Mouse (Mus musculus): ENCODE measurements at regions not wholly inside any gene's neighbourhood (a gene's known extent, or its start where the extent isn't known, plus 50 kb on each side); places are given as distances from the start of the nearest gene placed in this dataset.
A peak's percentile ranks its signal among the peaks of the same experiment; 100 is the strongest.

DNA sequence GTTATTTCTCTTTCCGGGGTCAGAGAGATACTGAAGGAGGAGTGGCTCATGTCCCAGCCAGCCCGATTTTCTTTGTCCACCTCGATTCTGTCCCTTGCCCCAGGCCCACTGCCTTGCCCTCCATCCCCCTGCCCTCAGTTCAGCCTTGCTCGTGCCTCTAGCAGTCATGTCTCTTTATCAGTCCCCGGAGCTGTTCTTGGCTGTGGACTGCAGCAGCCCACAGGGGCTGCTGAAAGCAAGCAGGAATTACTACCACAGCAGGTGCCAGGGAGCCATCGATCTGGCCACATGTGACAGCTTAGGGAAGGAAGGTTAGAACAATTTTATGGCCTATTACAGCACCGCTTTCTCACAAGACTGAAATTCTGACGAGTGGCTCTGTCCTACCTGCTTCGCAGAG is 396.3 kb upstream of the Igfbp7 start:
- no peaks in the 10 kb centered on the region for H3K27me3 ChIP-seq (ENCODE audit: control insufficient read depth, insufficient read depth, low read depth, low read length)
- H3K36me3 ChIP-seq (ENCODE audit: control insufficient read depth, insufficient read depth, low read length): no peaks in the 10 kb centered on the region
- 64% methylated on average over 9 of the region's 9 CpGs for WGBS
- H3K4me2 ChIP-seq (ENCODE audit: low read depth, low read length): peak overlapping the region; percentile 44
- ATAC-seq (ENCODE audit: low read depth): no peak
- H3K9ac ChIP-seq (ENCODE audit: low read length): no peak overlapping the region
- H3K4me1 ChIP-seq (replicated peaks; ENCODE audit: control insufficient read depth, insufficient read depth, low read length): no peaks in the 10 kb centered on the region
- H3K4me3 ChIP-seq (ENCODE audit: low read length): peak overlapping the region; percentile 37
- H3K9me3 ChIP-seq (ENCODE audit: control insufficient read depth, low read length): no peaks in the 10 kb centered on the region
- no peak overlapping the region for H3K27ac ChIP-seq (ENCODE audit: low read length)

DNA sequence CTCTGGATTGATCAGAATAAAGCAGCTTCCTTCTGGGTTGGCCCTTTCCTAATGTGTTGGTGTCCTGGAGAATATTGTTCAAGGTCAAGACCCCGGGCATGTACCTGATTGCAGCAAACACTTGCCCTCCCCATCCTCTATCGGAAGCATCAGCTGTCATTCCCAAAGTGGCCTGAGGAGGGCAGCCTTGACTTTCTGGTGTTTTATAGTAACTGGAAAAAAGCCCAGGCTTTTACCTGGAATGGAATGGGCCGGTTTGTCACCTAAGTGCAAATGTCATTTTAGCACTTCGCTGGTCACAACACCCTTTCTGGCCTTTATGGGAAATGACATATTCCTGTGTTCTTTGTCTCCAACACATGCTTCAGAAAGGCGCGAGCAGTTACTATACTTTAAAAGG is 395.7 kb upstream of the Igfbp7 start:
- H3K4me2 ChIP-seq (ENCODE audit: low read depth, low read length): peak overlapping the region; percentile 44
- no peaks in the 10 kb centered on the region for H3K36me3 ChIP-seq (ENCODE audit: control insufficient read depth, insufficient read depth, low read length)
- H3K27me3 ChIP-seq (ENCODE audit: control insufficient read depth, insufficient read depth, low read depth, low read length): no peaks in the 10 kb centered on the region
- no peaks in the 10 kb centered on the region for H3K4me1 ChIP-seq (replicated peaks; ENCODE audit: control insufficient read depth, insufficient read depth, low read length)
- H3K4me3 ChIP-seq (ENCODE audit: low read length): peak overlapping the region; percentile 37
- WGBS: 38% methylated on average over 6 of the region's 6 CpGs
- H3K9ac ChIP-seq (ENCODE audit: low read length): no peak overlapping the region
- no peaks in the 10 kb centered on the region for H3K9me3 ChIP-seq (ENCODE audit: control insufficient read depth, low read length)
- no peak for ATAC-seq (ENCODE audit: low read depth)
- H3K27ac ChIP-seq (ENCODE audit: low read length): no peak overlapping the region

- H3K9me3 ChIP-seq (ENCODE audit: control insufficient read depth, low read length): peaks cover 2% of the 10 kb centered on the region; the same call in 1 of the 2 replicates
- H3K27me3 ChIP-seq (ENCODE audit: control insufficient read depth, insufficient read depth, low read depth, low read length): no peaks in the 10 kb centered on the region
- ATAC-seq (ENCODE audit: low read depth): no peak
- H3K4me2 ChIP-seq (ENCODE audit: low read depth, low read length): no peak overlapping the region
- no peak overlapping the region for H3K4me3 ChIP-seq (ENCODE audit: low read length)
- no peak overlapping the region for H3K27ac ChIP-seq (ENCODE audit: low read length)
- no peaks in the 10 kb centered on the region for H3K4me1 ChIP-seq (replicated peaks; ENCODE audit: control insufficient read depth, insufficient read depth, low read length)
- WGBS: 71% methylated on average over 3 of the region's 3 CpGs
- no peaks in the 10 kb centered on the region for H3K36me3 ChIP-seq (ENCODE audit: control insufficient read depth, insufficient read depth, low read length)
- H3K9ac ChIP-seq (ENCODE audit: low read length): no peak overlapping the region
These were observed 389.1 kb upstream of the Igfbp7 start for GRCm38 (mm10) chr5:77796960-77797359.

DNA sequence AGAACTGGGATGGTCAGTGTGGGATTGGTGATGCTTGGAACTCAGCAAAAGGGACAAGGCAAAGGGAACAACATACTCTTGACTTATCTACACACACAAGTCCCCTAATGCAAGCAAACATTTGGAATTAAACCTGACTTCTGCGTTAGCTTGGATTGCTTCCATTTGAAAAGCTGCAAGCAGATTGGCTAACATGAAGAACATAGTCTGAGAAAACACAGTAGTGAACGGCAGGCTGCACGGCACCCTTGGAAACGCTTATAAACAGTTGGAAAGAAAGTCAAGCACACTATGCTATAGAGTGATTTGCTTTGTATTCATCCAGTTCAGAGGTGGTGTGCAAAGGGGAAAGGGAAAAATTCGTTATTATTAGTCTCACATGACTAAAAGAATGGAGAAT is 387.9 kb upstream of the Igfbp7 start:
- Histone ChIP-seq H3K4me3 (ENCODE audit: low read length) (no peak overlapping the region), H3K9me3 (ENCODE audit: control insufficient read depth, low read length) (peaks cover 2% of the 10 kb centered on the region; the same call in 1 of the 2 replicates), H3K27ac (ENCODE audit: low read length) (no peak overlapping the region), H3K4me1 (replicated peaks; ENCODE audit: control insufficient read depth, insufficient read depth, low read length) (no peaks in the 10 kb centered on the region), H3K27me3 (ENCODE audit: control insufficient read depth, insufficient read depth, low read depth, low read length) (no peaks in the 10 kb centered on the region), H3K4me2 (ENCODE audit: low read depth, low read length) (no peak overlapping the region), H3K36me3 (ENCODE audit: control insufficient read depth, insufficient read depth, low read length) (no peaks in the 10 kb centered on the region), H3K9ac (ENCODE audit: low read length) (no peak overlapping the region)
- WGBS: 60% methylated on average over 5 of the region's 5 CpGs
- ATAC-seq (ENCODE audit: low read depth): no peak

DNA sequence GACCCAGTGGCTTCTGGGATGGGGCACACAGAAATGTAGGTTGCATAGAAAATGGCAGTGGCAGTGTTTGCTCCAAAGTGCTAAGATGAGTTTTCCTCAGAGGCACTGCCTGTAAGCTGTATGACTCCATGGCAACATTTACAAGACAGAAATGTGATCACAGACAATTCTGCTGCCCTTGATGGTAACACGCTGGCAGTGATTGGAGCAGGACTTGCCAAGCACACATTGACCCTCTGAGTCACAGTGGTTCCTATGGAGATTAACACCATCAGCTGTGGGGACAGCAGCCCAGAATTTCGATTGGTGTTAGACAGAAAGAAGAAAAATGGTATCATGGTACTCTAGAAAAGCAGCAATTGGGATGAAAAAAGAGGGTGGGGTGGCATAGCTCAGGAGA is 376.1 kb upstream of the Igfbp7 start:
- Histone ChIP-seq H3K27me3 (ENCODE audit: control insufficient read depth, insufficient read depth, low read depth, low read length) (no peaks in the 10 kb centered on the region), H3K9me3 (ENCODE audit: control insufficient read depth, low read length) (no peaks in the 10 kb centered on the region), H3K4me2 (ENCODE audit: low read depth, low read length) (no peak overlapping the region), H3K4me3 (ENCODE audit: low read length) (no peak overlapping the region), H3K36me3 (ENCODE audit: control insufficient read depth, insufficient read depth, low read length) (no peaks in the 10 kb centered on the region), H3K27ac (ENCODE audit: low read length) (no peak overlapping the region), H3K4me1 (replicated peaks; ENCODE audit: control insufficient read depth, insufficient read depth, low read length) (no peaks in the 10 kb centered on the region), H3K9ac (ENCODE audit: low read length) (no peak overlapping the region)
- no peak for ATAC-seq (ENCODE audit: low read depth)
- 45% methylated on average over 2 of the region's 2 CpGs for WGBS

DNA sequence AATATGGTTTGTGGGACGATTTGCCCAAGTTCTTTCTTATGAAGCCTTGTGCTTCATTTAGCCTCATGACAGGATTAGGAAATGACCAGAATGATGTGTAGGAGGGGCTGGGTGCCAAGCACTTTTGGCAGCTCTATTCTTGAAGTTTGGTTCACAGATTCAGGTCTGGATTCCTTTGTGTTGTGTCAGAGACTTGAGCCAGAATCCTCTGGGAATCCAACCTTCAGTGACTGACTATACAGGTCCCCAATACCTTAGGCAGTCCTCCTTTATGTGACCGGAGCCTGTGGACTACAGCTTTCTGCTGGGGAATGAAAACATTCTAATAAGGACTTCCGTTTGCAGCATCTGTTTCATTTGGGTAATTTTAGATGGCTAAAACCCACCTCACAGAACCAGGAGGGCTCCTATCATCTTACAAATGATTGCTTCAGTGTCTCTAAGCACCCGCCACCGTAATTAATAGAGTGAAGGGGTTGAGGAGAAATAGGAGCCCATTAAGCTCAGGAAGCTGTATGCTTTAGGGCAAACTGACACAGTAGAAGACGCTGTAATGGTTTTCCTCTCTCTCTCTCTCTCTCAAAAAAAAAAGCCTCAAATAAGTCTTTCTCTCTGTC is 354.7 kb upstream of the Igfbp7 start:
- H3K27ac ChIP-seq (ENCODE audit: low read length): no peak overlapping the region
- H3K36me3 ChIP-seq (ENCODE audit: control insufficient read depth, insufficient read depth, low read length): no peaks in the 10 kb centered on the region
- H3K4me1 ChIP-seq (replicated peaks; ENCODE audit: control insufficient read depth, insufficient read depth, low read length): no peaks in the 10 kb centered on the region
- no peak overlapping the region for H3K4me3 ChIP-seq (ENCODE audit: low read length)
- H3K9me3 ChIP-seq (ENCODE audit: control insufficient read depth, low read length): no peaks in the 10 kb centered on the region
- ATAC-seq (ENCODE audit: low read depth): no peak
- no peak overlapping the region for H3K4me2 ChIP-seq (ENCODE audit: low read depth, low read length)
- no peaks in the 10 kb centered on the region for H3K27me3 ChIP-seq (ENCODE audit: control insufficient read depth, insufficient read depth, low read depth, low read length)
- H3K9ac ChIP-seq (ENCODE audit: low read length): no peak overlapping the region
- WGBS: 67% methylated on average over 6 of the region's 6 CpGs

GRCm38 (mm10) chr5:77762013-77762412 is 354.2 kb upstream of the Igfbp7 start:
- no peak for ATAC-seq (ENCODE audit: low read depth)
- no peaks in the 10 kb centered on the region for H3K4me1 ChIP-seq (replicated peaks; ENCODE audit: control insufficient read depth, insufficient read depth, low read length)
- no peak overlapping the region for H3K4me2 ChIP-seq (ENCODE audit: low read depth, low read length)
- H3K27ac ChIP-seq (ENCODE audit: low read length): no peak overlapping the region
- H3K36me3 ChIP-seq (ENCODE audit: control insufficient read depth, insufficient read depth, low read length): no peaks in the 10 kb centered on the region
- H3K27me3 ChIP-seq (ENCODE audit: control insufficient read depth, insufficient read depth, low read depth, low read length): no peaks in the 10 kb centered on the region
- H3K9me3 ChIP-seq (ENCODE audit: control insufficient read depth, low read length): no peaks in the 10 kb centered on the region
- WGBS: 88% methylated on average over 6 of the region's 6 CpGs
- H3K4me3 ChIP-seq (ENCODE audit: low read length): no peak overlapping the region
- H3K9ac ChIP-seq (ENCODE audit: low read length): no peak overlapping the region

- no peaks in the 10 kb centered on the region for H3K36me3 ChIP-seq (ENCODE audit: control insufficient read depth, insufficient read depth, low read length)
- H3K9me3 ChIP-seq (ENCODE audit: control insufficient read depth, low read length): no peaks in the 10 kb centered on the region
- no peaks in the 10 kb centered on the region for H3K4me1 ChIP-seq (replicated peaks; ENCODE audit: control insufficient read depth, insufficient read depth, low read length)
- no peak for ATAC-seq (ENCODE audit: low read depth)
- no peak overlapping the region for H3K27ac ChIP-seq (ENCODE audit: low read length)
- H3K9ac ChIP-seq (ENCODE audit: low read length): no peak overlapping the region
- WGBS: 83% methylated on average over 1 of the region's 1 CpGs
- no peaks in the 10 kb centered on the region for H3K27me3 ChIP-seq (ENCODE audit: control insufficient read depth, insufficient read depth, low read depth, low read length)
- H3K4me2 ChIP-seq (ENCODE audit: low read depth, low read length): no peak overlapping the region
- H3K4me3 ChIP-seq (ENCODE audit: low read length): no peak overlapping the region
These were observed 341.1 kb upstream of the Igfbp7 start for GRCm38 (mm10) chr5:77748933-77749332.

- 83% methylated on average over 5 of the region's 5 CpGs for WGBS
- Histone ChIP-seq H3K9me3 (ENCODE audit: control insufficient read depth, low read length) (no peaks in the 10 kb centered on the region), H3K36me3 (ENCODE audit: control insufficient read depth, insufficient read depth, low read length) (no peaks in the 10 kb centered on the region)
These were observed 338.8 kb upstream of the Igfbp7 start for GRCm38 (mm10) chr5:77746604-77747003.

GRCm38 (mm10) chr5:77743467-77743866 is 335.6 kb upstream of the Igfbp7 start:
- 70% methylated on average over 3 of the region's 3 CpGs for WGBS
- no peaks in the 10 kb centered on the region for H3K4me1 ChIP-seq (replicated peaks; ENCODE audit: control insufficient read depth, insufficient read depth, low read length)
- H3K4me3 ChIP-seq (ENCODE audit: low read length): no peak overlapping the region

More at GRCm38 (mm10) chr5:77746604-77747003, 338.8 kb upstream of the Igfbp7 start:
- Histone ChIP-seq H3K9ac (ENCODE audit: low read length) (no peak overlapping the region), H3K27ac (ENCODE audit: low read length) (no peak overlapping the region), H3K4me3 (ENCODE audit: low read length) (no peak overlapping the region), H3K4me1 (replicated peaks; ENCODE audit: control insufficient read depth, insufficient read depth, low read length) (no peaks in the 10 kb centered on the region), H3K27me3 (ENCODE audit: control insufficient read depth, insufficient read depth, low read depth, low read length) (no peaks in the 10 kb centered on the region), H3K4me2 (ENCODE audit: low read depth, low read length) (no peak overlapping the region)
- ATAC-seq (ENCODE audit: low read depth): no peak

More at GRCm38 (mm10) chr5:77743467-77743866, 335.6 kb upstream of the Igfbp7 start:
- H3K27ac ChIP-seq (ENCODE audit: low read length): no peak overlapping the region
- no peaks in the 10 kb centered on the region for H3K9me3 ChIP-seq (ENCODE audit: control insufficient read depth, low read length)
- no peak overlapping the region for H3K9ac ChIP-seq (ENCODE audit: low read length)
- H3K36me3 ChIP-seq (ENCODE audit: control insufficient read depth, insufficient read depth, low read length): no peaks in the 10 kb centered on the region
- H3K4me2 ChIP-seq (ENCODE audit: low read depth, low read length): no peak overlapping the region
- H3K27me3 ChIP-seq (ENCODE audit: control insufficient read depth, insufficient read depth, low read depth, low read length): no peaks in the 10 kb centered on the region
- no peak for ATAC-seq (ENCODE audit: low read depth)

All from lung, embryonic 16.5 days (tissue).